Mouse (Mus musculus) erythroid progenitor cell, adult 5-6 weeks (primary cell): Measurements from ENCODE around the gene Pdss1. TPM values are rescaled to one million over a fixed set of nuclear protein-coding genes. Genes with fewer than 3 reads are reported as not detected.
A peak's percentile ranks its signal among the peaks of the same experiment; 100 is the strongest.
"Not testable (repeated sequence)": the region's sequence is repeated elsewhere in the genome, so short reads cannot be mapped to it uniquely, and the experiment has no call there.

Source experiments
- ATAC-seq: replicated peaks from 2 replicates; pipeline ENCODE4 v1.8.0; 2016; ENCODE audit warnings: moderate number of reproducible peaks, mild to moderate bottlenecking, moderate TSS enrichment, inconsistent platforms; ENCODE audit not compliant: poor library complexity, low FRiP score, severe bottlenecking
- total RNA-seq, 2 experiments: library from RNA; stranded (forward) in 1 of 2; stranded (reverse) in 1 of 2; fragments of 150-400 nt in 1 of 2; fragments of 186-747, 209-891 nt in 1 of 2; gene quantifications; 2 replicates each; pipeline versions ENCODE4 v1.2.3 to v1.2.4; 2015 to 2017; ENCODE audit warnings: low replicate concordance in 2 of 2

The Pdss1 gene
- total RNA-seq (2015; ENCODE audit: low replicate concordance) = 4.0 and 23.1 TPM in 2 replicates
- 8.2 and 11.0 TPM in 2 replicates for total RNA-seq (2017; ENCODE audit: low replicate concordance)

DNA sequence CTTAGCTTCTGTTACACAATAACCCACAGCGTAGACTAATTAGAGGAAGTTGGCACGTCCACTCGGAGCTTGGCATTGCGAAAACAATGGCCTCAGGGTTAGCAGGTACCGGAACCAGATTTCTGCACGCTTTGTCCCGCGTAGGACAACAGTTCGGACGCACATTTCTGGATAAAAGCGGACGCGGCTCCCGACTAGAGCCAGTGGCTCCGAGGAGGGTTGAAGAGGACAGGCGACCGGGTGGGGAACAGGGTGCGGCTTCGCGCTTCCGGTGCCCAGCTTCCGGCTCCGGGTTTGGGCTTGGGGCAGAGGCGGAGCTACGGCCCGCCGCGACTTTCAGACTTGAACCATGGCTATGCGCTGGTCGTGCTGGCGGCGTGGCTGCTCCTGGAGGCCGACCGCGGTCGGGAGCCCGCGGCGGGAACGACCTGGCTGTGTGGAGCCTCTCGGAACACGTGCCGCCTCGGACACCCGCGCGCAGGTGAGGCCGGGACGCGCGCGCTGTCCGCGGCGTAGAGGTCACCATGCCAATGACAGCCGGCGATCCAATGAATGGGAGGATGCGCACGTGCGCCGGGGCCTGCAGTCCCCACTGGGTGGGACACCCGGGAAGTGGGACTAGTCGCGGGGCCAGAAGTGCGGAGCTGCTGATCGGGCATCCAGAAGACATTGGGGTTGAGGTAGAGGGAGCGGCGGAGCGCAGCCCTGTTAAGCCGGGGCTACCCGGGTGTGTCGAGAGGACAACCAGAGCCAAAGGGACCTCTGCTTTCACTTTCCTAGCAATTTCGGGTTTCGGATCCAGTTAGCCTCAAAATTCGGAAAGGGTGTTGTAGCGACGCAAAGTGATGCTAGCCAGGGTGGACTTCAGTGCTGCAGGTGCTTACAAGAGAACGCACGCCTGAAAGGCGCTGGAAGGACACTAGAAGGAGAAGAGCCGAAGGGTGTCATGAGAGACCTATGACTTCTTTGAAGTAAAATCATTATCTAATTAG lies at the start of gene Pdss1:
Gene Pdss1, plus strand, starts transcription at position 241 of the 992 bp plus-strand sequence.
- ATAC-seq = peak; percentile 99

DNA sequence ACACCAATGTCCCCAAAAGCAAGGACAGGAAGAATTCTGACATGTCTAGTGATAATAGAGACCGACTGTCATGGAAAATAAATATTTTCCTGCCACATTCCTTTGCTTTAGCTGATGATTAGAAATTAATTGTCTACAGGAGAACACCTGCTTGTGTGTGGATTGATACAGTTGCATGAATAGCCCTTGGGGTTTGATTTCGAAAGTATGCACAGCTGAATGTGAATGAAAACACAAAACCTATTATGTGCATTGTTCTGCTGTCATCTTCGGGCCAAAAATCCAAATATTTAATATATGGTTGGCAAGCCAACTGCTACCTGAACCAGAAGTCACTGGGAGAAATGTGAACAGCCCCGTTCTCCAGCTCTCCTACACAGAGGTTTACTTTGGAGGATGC lies 43.4 kb upstream of the Pdss1 start:
- ATAC-seq = no peak

DNA sequence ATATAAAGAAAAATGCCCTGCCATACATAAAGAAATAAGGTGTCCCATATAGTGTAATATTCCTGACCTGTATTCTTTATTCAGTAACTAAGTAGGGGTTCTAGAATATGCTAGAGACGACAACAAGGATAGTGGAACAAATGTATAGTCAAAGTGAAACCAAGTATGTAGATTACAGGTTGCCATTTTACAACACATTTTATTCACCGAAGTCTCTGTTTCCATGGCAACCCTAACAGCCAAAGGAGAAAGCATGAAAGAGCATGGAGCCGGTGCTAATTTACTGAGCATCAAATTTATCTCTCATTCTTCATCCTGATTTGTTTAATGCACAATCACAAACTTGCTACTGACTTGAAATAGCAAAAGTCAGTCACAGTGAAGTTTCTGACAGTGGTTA lies 37.8 kb upstream of the Pdss1 start:
- no peak for ATAC-seq

DNA sequence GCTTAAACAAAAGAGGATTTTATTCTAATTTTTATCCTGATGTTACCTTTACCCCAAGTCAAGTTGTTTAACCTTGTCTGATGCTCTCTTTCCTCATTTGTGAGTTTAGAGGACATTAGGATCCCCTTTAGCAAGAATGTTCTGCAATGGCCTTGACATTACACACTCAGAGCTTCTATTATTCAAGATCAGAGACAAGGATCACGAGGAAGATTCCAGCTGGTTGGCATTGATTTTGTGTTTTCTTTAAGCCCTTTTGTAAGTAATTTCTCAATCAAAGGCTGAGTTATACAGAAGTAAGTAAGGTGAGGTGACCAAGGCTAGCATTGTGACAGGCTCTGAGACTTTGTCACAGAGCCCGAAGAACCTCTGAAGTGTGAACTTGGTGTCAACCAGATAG lies 33.1 kb upstream of the Pdss1 start:
- no peak for ATAC-seq

DNA sequence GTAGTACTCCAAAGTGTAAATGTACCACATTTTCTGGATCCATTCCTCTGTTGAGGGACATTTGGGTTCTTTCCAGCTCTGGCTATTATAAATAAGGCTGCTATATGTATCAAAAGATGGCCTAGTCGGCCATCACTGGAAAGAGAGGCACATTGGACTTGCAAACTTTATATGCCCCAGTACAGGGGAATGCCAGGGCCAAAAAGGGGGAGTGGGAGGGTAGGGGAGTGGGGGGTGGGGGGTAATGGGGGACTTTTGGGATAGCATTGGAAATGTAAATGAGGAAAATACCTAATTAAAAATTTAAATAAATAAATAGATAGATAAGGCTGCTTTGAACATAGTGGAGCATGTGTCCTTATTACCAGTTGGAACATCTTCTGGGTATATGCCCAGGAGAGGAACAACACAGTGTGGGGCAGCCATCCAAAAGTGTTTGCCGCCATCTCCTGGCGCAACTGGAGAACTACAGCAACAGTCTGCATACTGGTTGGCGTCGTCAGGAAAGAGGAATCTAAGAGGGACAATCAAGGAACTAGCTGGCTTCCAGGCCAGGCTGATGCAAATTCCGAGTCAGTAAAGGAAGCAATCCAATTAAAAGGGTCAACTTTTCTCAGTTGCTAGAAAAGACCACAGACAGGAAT lies 30.8 kb upstream of the Pdss1 start:
- peak; percentile 75; the same call in 1 of the 2 replicates for ATAC-seq

DNA sequence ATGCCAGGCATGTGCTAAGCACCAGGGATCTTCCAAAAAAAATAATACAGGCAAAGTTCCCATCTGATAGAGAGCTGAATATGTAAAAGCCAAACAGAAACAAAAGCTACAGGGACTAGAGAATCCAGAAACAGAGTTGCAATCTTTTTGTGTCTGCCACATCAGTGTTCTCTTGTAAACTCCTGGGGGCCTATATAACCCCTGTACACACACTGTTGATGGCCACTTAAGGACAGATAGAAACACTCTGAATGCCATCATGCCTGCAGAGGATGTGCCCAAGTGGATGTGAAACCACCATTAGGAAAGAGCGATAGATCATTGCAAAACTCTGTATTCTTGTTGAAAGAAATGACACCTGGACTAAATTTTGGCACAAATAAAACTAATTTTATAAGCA lies 29.5 kb upstream of the Pdss1 start:
- no peak for ATAC-seq

DNA sequence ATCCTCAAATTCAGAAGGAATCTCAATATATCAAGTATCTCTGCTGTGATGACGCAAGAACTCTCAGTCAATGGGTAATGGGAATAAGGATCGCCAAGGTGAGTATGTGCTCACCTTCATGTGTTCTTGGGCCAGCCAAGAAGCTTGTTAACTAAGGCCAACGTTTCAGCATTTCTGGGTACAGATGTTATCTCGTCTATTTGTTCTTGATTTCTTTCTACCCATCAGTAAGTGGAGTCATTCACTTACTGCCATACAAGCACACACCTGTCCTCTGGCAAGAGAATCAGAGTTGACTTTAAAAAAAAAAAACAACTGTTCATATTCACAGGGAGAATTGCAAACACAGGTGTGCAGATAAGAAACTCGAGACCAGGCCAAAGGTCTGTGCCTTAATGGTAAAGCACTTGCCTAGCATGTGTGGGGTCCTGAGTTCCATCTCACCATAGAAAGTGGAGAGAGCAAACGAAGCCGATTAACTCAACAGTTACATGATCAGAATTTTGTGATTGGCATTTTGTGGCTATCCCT lies 28.4 kb upstream of the Pdss1 start:
- ATAC-seq = no peak

DNA sequence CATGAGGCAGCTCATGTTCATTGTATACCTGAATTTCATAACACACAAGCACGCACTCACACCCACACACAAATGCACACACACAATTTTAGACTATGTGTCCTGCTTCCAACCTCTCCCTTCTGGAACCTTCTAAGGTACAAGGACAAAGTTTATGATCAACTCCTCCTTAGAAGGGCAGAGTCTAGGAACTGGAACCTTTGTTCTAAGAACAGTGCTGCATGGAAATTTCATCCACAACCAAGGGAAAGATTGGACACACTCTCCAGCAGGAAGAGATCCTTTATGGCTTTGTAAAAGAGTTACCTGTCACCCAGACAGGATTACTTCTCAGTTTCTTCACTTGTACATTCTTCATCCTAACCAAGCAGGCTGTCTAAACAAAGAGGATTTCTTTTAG lies 22.2 kb upstream of the Pdss1 start:
- ATAC-seq = no peak

DNA sequence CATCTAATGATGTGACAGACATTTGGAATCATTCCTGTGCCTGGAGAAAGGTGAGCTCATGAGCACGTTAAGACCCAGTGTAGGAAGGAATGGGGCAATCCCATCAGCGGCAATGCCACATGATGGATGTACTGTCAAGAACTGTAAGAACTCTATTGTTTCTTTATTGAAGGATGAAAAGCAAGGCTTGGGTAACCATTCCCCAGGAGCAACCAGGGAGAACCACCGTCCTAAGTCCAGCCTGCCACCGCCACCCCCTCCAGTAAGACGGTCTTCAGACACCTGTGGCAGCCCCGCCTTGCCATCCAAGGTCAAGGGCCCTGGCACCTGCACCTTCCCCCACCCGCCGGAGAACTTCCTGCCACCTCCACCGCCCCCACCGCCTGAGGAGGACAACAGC lies 20.7 kb upstream of the Pdss1 start:
- ATAC-seq = no peak

DNA sequence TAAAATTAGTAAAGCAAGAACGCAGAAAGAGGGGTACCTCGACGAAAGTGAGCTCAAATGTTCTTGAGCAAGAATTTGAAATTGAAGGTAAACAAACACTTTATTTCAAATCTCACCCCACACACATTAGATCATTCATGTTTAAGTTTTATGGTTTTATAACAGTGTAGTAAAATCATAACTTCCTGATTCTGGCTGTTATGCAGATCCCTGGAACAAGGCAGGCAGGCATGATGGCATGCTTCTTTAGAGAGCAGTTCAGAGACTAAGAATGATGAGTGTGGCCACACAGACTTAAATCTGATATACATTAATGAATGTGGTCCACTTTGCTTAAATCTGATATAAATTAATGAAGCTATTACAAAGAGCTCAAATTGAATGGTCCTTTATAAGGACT lies 18.7 kb upstream of the Pdss1 start:
- no peak for ATAC-seq

DNA sequence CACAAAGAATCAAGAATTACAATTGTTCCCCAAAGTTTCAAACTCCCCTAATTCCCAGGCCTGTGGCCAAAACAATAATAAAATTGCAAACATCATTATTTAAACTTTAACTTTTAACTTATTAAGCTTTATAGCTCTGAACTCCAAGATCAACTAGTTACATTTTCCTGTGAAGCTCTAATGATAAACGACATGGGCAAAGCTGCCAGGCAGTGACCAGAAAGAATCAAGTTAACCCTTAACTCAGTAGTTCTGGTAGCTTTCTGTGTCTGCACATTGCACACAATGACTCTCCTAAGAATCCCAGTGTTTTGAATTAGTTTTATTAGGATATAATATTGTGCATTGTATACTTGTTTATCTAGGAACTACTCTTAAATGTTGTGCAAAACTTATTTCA lies 16.5 kb upstream of the Pdss1 start:
- no peak for ATAC-seq

DNA sequence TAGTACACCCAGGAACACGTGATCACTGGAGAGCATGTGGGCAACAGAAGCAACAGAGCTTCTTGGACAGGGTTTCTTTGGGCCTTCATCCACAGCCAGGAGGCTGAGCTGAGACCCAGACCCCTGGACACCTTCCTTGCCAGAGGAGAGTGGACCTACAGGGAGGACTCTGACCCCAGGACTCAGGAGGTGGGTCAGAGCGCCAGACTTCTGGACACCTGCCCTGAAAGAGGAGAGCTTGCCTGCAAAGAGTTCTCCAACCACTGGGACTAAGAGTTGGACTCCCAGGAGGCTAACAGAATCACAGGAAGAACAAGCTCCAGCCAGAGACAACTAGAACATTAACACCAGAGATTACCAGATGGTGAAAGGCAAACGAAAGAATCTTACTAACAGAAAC lies 14.6 kb upstream of the Pdss1 start:
- not testable (repeated sequence) for ATAC-seq

DNA sequence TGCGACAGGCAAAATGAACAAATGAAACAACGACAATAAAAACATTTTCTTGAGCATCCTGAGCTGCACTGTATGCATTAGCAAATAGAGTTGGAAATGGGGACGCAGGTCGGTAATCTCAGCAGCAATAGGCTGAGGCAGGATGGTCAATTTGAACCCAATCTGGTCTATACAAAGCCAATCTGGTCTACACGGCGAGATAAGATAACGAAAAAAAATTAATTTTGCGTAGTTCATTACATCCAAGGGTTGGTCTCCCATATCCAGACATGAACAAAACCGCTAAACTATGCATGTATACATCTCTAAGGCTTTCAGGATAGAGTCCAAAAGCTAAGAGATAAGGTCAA lies 415 bp upstream of the Pdss1 start:
- ATAC-seq = no peak

DNA sequence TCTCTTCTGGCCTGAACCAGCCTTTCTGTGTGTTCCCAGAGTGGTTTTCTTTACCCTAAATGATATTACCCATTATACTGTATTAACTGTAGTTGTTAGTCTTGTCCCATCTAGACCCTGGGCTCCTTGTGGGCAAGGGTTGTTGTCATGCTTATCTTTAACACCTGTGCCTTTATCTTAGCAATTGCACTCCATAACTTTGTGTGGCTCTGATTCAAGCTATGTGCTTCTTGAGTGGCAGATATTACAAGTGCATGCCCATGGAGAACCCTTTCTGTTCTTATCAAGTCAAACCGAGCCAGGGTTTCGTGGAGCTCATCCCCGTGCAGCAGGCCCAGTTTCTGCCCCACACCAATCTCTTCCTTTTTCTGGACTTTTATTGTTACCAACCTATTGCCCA lies 8.6 kb downstream of the Pdss1 start:
- ATAC-seq = no peak

DNA sequence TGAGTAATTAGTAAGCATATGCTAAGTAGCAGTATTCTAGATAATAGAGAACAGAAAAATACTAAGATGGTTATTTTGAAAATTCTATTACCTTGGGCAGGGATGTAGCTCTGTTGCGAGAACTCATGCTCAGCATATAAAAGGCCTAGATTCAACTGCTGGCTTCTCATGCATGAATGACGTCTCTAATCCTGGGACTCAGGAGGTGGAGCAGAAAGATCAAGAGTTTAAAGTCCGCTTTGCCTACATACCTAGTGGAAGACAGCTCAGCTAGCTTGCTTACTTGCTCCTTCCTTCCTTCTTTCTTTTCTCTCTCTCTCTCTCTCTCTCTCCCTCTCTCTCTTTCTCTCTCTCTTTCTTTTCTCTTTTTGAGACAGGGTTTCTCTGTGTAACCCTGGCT lies 19.1 kb downstream of the Pdss1 start:
- ATAC-seq = no peak

DNA sequence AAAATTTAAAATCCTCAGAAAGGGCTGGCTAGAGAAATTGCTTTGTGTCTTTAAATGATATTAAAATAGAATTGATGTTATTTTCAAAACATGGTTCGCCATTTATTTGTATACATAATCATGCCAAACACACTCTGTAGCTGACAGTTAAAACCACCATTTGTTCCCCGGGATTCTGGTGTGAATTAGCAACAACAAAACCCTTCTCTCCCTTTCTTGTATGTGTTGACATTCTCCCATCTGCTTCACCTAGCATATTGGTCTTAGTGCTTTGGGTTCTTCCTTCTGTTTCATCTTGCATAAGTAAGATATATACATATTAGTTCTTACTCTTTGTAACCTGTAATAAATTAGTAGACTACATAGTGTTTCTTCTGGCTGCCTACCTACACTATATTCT lies 23.3 kb downstream of the Pdss1 start:
- ATAC-seq = no peak

DNA sequence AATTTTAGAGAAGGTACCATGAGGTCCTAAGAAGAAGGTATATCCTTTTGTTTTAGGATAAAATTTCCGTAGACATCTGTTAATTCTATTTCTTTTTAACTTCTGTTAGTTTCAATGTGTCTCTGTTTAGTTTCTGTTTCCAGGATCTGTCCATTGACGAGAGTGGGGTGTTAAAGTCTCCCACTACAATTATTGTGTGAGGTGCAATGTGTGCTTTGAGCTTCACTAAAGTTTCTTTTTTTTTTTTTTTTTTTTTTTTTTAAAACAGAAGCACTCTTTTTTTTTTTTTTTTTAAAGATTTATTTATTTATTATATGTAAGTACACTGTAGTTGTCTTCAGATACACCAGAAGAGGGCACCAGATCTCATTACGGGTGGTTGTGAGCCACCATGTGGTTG lies 30.6 kb downstream of the Pdss1 start:
- ATAC-seq = not testable (repeated sequence)

DNA sequence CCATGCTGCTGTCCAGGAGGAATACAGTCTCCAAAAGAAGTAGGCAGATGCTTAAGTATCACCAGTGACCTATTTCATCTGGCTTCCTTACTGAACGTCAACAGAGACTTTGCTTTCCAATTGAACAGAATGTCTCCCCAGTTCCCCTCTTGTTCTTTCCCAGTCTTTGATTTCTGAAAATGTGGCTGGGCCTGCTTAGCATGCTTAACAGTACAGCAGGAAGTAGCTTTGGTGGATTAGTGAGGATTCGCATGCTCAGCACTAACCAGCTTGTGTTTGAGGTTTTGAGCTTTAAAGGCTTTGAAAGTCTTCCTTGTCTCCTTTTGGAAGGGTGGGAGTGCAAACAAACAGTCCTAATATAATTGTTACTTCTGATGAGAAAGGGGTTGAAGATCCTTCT lies 32.9 kb downstream of the Pdss1 start:
- ATAC-seq = no peak

DNA sequence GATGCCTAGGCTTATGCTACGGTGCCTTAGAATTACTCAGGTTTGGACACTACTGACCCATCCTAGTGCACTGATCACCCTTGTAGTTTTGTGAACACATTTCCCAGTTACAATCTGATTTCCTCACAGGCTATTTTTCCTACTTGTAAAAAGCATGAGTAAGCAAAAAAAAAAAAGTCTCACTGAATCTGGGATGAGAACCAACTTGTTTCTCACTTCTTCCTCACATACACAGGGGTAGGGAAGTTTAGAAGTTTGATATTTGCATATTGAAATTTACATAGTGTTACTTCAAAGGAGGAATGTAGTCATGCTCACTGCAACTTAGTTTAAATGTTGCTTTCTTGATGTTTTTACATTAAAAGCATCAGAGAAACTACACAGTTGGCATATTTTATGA lies 38.2 kb downstream of the Pdss1 start:
- no peak for ATAC-seq

DNA sequence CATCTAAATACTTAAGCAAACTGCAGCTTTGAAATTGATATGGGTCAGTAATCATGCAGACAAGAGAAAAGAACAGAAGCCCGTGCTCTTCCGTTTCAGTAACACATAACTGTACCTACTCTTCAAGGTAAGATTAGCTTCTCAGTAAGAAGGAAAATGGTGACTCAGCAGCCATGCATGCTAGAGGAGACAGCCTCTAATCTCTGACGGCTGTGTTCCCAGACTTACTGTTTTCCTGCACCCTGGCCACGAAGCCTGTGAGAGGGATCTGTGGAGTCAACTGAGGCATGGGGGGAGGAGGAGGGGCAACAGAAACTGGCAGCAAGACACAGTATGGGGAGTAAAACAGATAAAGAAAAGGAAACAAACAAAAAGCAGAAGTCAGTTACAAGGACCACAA lies 54.6 kb downstream of the Pdss1 start:
- no peak for ATAC-seq

DNA sequence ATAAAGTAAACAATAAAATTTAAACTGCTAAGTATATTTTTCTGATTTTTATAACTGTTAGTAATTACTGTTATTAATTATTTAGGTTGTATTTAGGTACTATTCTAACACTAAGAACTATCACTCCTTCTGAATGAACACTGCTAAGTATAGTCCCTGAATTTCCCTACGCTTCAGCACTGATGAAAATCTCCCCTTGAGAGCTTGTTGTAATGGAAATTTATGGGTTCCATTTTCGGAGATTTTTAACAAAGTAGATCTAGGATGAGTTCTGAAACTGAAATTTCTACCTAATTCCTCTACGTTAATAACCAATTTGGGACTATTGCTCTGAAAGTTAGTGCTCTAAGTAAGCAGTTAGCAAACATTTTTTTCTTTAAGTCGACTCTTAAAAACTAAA lies 59.0 kb downstream of the Pdss1 start:
- ATAC-seq = no peak
